Mouse (Mus musculus) heart, adult 2 months (tissue): Measurements from ENCODE around the gene Gja4.

Source experiments
- CTCF ChIP-seq: fragments of 200-600 bp; IDR thresholded peaks from 2 replicates; pipeline ENCODE4 v1.8.1; 2022; ENCODE audit warnings: antibody characterized with exemption, mild to moderate bottlenecking, moderate library complexity
- POLR2A ChIP-seq: fragments of 200-500 bp; IDR thresholded peaks from 2 replicates; pipeline ENCODE4 v1.6.1; 2011; ENCODE audit warnings: mild to moderate bottlenecking, low read depth, low read length, control low read depth; ENCODE audit not compliant: insufficient read depth

DNA sequence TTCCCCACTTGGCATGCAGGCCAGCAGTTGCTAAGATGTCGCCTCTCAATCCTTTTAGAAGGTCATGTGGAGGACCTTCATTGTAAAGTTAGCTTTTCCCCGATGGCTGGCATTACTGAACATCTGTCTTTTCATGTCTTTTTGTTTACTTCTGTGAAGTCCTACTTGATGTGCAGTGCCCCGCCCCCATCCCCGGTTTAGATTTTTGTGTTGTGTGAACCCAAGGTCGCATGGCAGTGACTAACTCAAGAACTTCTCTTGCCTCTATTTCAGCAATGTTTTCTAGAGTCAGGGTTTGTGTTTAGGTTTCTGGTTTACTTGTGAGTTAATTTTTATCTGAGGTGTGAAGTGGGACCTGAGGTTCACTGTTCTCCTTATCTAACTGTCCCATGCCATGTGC, 21.2 kb downstream of the Gja4 start:
- TF ChIP-seq POLR2A (no peak), CTCF (no peak)
